Mouse (Mus musculus) heart, adult 9 months (tissue): ENCODE measurements around the gene Kansl3.

ENCODE experiments used
- DNase-seq, 2 experiments: peaks; one replicate each; pipeline ENCODE4 v3.0.0; 2022; ENCODE audit warnings: low spot score in 2 of 2

The Kansl3 gene

DNA sequence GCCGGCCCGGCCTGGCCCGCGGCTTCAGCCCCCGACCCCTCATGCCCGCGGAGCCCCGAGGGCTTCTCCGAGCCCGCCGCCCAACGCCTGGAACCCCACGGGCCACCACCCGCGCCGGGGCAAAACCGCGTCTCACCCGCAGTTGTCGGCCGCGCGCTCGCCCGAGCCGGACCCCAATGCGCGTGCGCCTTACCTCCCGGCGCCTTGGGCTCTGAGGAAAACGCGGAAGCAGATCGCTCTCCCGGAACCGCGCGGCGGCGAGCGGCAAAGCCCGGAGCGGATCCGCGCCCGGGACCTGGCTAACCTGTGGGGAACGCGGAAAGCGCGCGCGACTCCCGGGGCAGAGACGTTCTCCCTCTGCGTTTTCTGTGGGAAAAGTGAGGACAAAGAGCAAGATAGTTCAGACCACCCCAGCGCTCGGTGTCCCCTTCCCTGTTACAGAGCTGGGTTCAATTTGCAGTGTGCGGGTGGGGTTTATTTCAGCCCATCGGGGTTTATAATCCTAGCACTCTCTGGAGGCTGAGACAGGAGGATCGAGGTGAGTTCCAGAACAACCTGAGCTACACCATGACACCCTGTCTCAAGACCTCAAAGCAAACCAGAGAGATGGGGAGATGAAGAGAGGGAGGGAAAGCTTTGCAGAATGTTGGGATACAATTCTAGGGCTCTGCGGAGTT lies at the start of gene Kansl3:
TSS of gene Kansl3 (minus strand) at position 213 of the 677 bp plus-strand sequence.
- peak; percentile 88 to 89 for DNase-seq

DNA sequence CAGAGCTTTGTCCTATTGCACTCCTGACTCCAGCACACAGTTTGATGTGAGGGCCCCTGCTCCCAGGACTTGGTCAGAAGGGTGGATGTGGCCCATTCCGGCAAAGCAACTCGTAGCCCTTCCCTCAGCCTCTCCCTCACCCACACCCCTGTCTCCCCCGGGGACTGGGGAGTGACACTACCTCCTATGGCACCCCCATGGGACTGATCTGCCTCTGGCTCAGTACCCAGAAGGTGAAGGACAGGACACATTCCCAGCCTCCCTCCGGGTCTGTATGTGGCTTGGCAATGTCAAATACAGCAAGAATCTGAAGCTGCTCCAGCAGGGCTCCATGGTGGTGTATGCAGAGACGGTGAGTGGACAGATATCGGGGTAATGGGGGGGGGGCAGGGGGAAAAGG lies 35.5 kb upstream of the Kansl3 start:
- no peak for DNase-seq

DNA sequence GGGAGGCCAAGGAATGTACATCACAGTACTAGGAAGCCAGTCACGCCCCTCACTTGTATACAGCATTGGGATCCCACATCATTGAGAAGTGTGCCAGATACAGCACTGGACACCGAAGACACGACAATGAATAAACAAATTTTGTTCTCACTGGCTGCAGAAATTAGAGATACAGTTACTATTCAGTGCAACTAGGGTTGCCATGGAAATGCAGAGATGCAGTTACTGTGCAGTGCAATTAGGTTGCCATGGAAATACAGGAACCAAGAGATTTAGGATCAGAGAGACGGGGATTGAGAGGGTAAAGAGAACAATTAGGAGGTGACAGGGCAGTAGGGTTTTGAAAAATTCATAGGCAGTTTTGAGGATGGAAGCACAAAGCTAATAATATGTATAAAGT lies 32.5 kb upstream of the Kansl3 start:
- no peak for DNase-seq

DNA sequence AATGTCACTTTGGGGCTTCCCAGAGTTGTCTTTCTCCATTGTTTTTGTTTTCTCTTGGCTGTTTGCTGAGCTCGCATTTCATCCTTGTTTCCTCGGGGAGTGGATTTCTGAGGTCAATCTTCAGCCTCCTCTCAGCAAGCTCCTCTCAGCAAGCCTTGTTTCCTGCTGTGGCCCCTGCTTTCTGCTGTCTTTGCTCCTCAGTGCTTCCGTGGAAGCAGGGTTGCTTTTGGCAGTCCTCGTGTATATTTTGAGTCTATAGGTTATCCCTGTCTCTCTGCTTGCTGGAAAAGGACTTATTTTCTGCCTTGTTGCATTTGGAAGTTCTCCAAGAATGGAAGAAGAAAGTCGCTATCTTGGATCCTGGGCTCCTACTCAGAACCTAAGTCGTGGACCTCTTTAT lies 28.1 kb upstream of the Kansl3 start:
- DNase-seq = no peak

DNA sequence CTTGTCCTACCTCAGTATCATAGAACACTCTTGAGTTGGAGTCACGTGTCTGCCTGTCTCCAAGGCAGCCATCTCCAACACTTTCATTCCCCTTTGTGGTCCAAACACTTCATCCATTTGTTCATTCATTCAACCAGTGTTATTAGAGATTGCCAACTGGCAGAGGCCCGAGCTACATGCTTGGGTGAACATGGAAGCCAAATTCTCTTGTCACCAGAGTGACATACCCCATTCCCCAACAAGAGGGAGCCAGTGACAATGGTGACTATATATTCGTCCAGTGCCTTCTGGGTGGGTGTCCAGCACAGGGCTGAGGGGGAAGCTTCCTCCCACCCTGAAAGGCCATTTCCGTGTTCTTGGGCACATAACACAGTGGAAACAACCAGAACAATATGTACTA lies 10.6 kb upstream of the Kansl3 start:
- DNase-seq = no peak

- DNase-seq = no peak
These were observed 9.9 kb upstream of the Kansl3 start for GRCm38 (mm10) chr1:36378880-36379279.

- no peak for DNase-seq
These were observed 3.2 kb upstream of the Kansl3 start, which contains the start of gene Fer1l5 for GRCm38 (mm10) chr1:36371934-36372845. Gene Fer1l5 (plus strand): TSS chr1:36372291.

GRCm38 (mm10) chr1:36370918-36371317 lies 1.9 kb upstream of the Kansl3 start:
- DNase-seq = no peak

DNA sequence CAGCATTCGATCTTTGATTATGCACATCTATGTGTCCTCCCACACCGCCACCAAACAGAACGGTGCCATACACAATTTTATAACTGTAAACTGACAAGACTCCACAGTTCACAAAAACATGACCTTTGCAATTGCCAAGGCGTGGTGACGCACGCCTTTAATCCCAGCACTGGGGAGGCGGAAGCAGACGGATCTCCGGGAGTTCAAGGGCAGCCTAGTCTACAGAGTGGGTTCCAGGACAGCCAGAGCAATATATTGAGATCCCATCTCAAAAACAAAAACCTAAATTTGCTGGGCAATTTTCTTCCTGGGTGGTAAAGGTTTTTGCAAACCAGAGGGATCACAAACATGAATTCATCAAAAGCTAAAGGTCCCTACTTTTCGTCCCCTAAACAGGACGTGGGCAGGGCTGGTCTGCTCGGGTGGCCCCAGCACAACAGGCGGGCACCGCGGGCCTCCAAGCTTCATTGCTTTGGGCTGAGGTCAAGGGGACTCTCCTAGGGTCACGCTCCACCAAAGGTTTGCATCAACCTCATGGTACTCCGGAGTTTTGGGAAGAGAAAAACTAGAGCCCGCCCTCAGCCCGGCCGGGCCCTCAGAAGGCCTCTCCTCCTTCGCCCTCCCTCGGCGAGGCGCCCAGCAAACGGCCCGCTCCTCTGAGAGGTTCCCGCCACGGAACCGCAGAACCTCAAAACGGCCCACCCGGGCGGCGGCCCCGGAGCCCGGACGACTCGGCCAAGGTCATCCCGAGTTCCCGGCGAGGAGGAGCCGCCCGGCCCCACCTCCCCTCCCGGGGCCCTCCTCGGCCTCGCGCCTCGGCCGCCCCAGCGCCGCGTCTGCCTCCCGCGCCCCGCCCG lies 641 bp downstream of the Kansl3 start:
- peak in 1 of 2 experiments; percentile 12 for DNase-seq

GRCm38 (mm10) chr1:36367698-36368097 lies 1.3 kb downstream of the Kansl3 start:
- no peak for DNase-seq

- DNase-seq = no peak
These were observed 11.9 kb downstream of the Kansl3 start for GRCm38 (mm10) chr1:36356955-36357695.

GRCm38 (mm10) chr1:36352351-36352750 lies 16.6 kb downstream of the Kansl3 start:
- no peak for DNase-seq

- DNase-seq = no peak
These were observed 26.4 kb downstream of the Kansl3 start for GRCm38 (mm10) chr1:36342547-36342946.

DNA sequence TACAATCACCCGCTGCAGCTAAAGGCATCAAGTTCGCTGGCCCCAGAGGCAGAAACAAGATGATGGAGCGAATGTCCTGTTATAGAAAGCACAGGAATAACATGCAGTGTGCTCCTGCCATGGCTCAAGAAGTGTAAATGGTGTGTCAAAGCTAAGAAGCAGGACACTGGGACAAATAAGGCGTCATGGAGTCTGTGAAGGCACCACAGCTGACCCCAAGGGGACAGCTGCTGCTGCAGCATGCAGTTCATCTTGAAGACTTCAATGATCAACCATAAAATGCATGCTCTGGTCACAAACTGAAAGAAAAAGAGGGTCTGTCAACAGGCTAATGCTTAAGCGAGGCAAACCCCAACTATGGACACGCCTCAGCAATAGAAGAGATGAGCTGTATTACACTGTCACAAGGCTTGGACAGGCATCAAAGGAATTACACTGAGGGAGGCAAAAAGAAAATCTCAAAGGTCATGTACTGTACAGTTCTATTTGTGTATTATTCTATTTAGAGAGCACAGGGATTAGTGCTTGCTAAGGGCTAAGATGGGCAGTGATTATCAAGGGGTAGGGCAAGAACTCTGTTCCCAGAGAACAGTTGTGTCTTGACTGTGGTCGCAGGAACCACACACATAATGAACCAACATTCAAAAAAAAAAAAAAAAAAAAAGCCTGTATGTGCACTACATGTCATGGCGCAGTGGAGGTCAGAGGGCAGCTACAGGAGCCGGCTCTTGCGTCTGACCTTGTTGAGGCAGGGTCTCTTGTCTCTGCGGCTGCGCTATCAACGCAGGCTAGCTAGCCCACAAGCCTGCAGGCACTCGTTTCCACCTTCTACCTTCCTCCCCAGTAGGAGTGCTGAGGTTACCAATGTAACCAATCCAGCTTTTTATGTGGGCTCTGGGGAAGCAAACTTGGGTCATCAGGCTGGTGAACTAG lies 35.8 kb downstream of the Kansl3 start:
- no peak for DNase-seq

DNA sequence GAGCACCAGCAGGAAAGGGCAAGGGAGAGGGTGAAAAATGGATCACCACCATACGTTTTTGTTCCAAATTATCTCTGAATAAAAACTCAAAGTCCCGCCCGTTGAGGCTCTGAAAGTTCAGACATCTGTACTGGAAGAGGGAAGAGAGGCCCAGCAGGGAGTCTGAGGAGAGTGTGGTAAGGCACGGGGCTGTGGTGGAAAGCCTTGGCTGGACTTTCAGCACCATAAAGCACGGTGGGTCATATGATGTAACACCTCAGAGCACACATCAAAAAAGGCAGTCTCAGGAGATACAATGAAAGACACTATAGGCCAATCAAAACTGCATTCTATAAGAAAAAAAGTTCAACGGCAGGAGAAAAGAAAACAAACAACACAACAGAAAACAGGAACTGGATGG lies 37.2 kb downstream of the Kansl3 start:
- DNase-seq = no peak

DNA sequence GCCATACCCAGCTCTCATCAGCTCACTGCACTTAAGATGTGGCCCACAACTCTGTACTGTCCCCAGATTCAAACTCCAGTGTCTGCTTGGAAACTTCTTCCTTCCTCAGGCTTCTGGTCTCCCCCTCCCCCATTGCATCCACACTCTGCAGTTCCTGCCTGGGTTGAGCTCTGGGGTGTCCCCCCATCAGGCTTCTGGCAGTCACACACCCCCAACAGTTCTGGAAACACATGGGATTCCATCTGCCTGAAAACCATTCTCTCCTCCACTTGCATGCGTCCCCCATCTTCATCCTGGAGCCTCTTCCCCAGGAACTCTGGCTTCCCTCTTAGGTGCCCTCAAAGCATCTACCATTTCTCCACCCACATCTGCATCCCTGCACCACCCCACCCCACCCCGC lies 42.2 kb downstream of the Kansl3 start:
- no peak for DNase-seq

DNA sequence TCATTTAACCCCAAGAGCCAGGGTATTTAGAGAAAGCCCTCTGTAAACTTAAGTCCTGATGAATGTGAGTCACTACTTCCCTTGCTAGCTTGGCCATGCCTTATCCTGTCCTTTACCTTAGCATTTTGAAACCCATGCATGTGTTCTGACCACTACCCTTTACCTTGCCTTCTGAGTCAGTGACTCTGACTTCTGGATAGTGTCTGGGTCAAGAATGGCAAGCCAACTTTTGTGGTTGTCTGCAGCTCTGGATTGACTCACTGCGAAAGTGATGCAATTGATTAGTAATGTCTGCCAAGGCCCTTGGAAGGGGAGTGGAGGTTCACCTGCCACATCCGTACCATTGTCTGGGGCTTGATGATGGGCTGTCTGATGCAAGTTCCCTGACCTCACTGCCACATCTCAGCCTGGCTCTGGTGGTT lies 43.1 kb downstream of the Kansl3 start:
- DNase-seq = no peak

GRCm38 (mm10) chr1:36323746-36324448 lies 45.1 kb downstream of the Kansl3 start:
- peak; percentile 33 to 41 for DNase-seq

DNA sequence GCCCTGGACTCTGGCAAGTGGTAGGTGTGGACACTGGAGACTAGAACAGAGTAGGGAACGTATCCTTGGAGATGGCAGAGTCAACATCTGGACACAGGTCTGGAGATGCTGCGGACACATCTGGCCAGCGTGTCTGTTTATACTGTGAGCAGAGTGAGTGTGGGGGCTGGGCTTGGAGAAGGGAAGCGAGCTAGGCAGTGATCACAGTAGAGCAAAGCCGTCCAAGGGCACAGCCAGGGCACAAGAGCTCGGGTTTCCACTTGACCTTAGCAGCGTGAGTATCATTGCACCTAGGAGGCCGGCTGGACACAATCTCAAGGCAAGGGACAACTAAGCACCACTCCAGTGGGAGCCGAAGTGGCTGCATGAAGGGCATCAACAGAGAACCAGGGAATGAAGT lies 45.9 kb downstream of the Kansl3 start:
- DNase-seq = no peak
